Mouse (Mus musculus): ENCODE results near the gene Cradd. TPM values are rescaled to one million over a fixed set of nuclear protein-coding genes. Genes with fewer than 3 reads are reported as not detected.

Cradd gene
- polyA plus RNA-seq, 1 experiment, result 0.78 TPM

GRCm38 (mm10) chr10:95314019-95314418 lies 9.9 kb downstream of the Cradd start:
- Histone ChIP-seq H3K9me3 (ENCODE audit: control insufficient read depth, low read length) (no peaks in the 10 kb centered on the region), H3K4me1 (ENCODE audit: control insufficient read depth) (peaks cover 17% of the 10 kb centered on the region), H3K27me3 (ENCODE audit: control insufficient read depth) (no peaks in the 10 kb centered on the region), H3K36me3 (ENCODE audit: control insufficient read depth) (0 out of 2 replicates have a peak, but pooled peaks cover 2% of the 10 kb centered on the region), H3K4me3 (replicated peaks) (no peak overlapping the region)
- TF ChIP-seq GATA1 (IDR thresholded peaks at IDR 0.05; ENCODE audit: low read length) (no peak), TAL1 (IDR thresholded peaks at IDR 0.05; ENCODE audit: low read length) (no peak)

- Histone ChIP-seq H3K4me1 (ENCODE audit: control insufficient read depth) (peaks cover 17% of the 10 kb centered on the region), H3K27me3 (ENCODE audit: control insufficient read depth) (no peaks in the 10 kb centered on the region), H3K9me3 (ENCODE audit: control insufficient read depth, low read length) (no peaks in the 10 kb centered on the region), H3K36me3 (ENCODE audit: control insufficient read depth) (0 out of 2 replicates have a peak, but pooled peaks cover 2% of the 10 kb centered on the region), H3K4me3 (replicated peaks) (no peak overlapping the region)
- TF ChIP-seq GATA1 (IDR thresholded peaks at IDR 0.05; ENCODE audit: low read length), result no peak
- TF ChIP-seq TAL1 (IDR thresholded peaks at IDR 0.05; ENCODE audit: low read length), result no peak
Measured at GRCm38 (mm10) chr10:95313524-95313923, 10.4 kb downstream of the Cradd start.

GRCm38 (mm10) chr10:95310688-95311441 lies 13.1 kb downstream of the Cradd start:
- Histone ChIP-seq H3K27me3 (ENCODE audit: control insufficient read depth) (no peaks in the 10 kb centered on the region), H3K4me1 (ENCODE audit: control insufficient read depth) (peaks cover 4% of the 10 kb centered on the region), H3K4me3 (replicated peaks) (no peak overlapping the region), H3K36me3 (ENCODE audit: control insufficient read depth) (no peaks in the 10 kb centered on the region), H3K9me3 (ENCODE audit: control insufficient read depth, low read length) (no peaks in the 10 kb centered on the region)
- TF ChIP-seq TAL1 (IDR thresholded peaks at IDR 0.05; ENCODE audit: low read length) (no peak), GATA1 (IDR thresholded peaks at IDR 0.05; ENCODE audit: low read length) (no peak)

GRCm38 (mm10) chr10:95309412-95310322 lies 14.3 kb downstream of the Cradd start:
- H3K36me3 ChIP-seq (ENCODE audit: control insufficient read depth), result no peaks in the 10 kb centered on the region
- TF ChIP-seq GATA1 (IDR thresholded peaks at IDR 0.05; ENCODE audit: low read length) (no peak), TAL1 (IDR thresholded peaks at IDR 0.05; ENCODE audit: low read length) (no peak)

GRCm38 (mm10) chr10:95308991-95309390 lies 14.9 kb downstream of the Cradd start:
- no peaks in the 10 kb centered on the region for H3K9me3 ChIP-seq (ENCODE audit: control insufficient read depth, low read length)
- H3K4me1 ChIP-seq (ENCODE audit: control insufficient read depth), result peaks cover 3% of the 10 kb centered on the region
- H3K27me3 ChIP-seq (ENCODE audit: control insufficient read depth), result no peaks in the 10 kb centered on the region
- TF ChIP-seq TAL1 (IDR thresholded peaks at IDR 0.05; ENCODE audit: low read length) (no peak), GATA1 (IDR thresholded peaks at IDR 0.05; ENCODE audit: low read length) (no peak)
- no peaks in the 10 kb centered on the region for H3K36me3 ChIP-seq (ENCODE audit: control insufficient read depth)
- H3K4me3 ChIP-seq (replicated peaks), result no peak overlapping the region

More at GRCm38 (mm10) chr10:95309412-95310322, 14.3 kb downstream of the Cradd start:
- Histone ChIP-seq H3K9me3 (ENCODE audit: control insufficient read depth, low read length) (no peaks in the 10 kb centered on the region), H3K27me3 (ENCODE audit: control insufficient read depth) (no peaks in the 10 kb centered on the region), H3K4me1 (ENCODE audit: control insufficient read depth) (peaks cover 3% of the 10 kb centered on the region), H3K4me3 (replicated peaks) (no peak overlapping the region)

- Histone ChIP-seq H3K36me3 (ENCODE audit: control insufficient read depth) (no peaks in the 10 kb centered on the region), H3K4me3 (replicated peaks) (no peak overlapping the region), H3K27me3 (ENCODE audit: control insufficient read depth) (no peaks in the 10 kb centered on the region), H3K4me1 (ENCODE audit: control insufficient read depth) (peaks cover 3% of the 10 kb centered on the region), H3K9me3 (ENCODE audit: control insufficient read depth, low read length) (no peaks in the 10 kb centered on the region)
- TF ChIP-seq TAL1 (IDR thresholded peaks at IDR 0.05; ENCODE audit: low read length), result no peak
- no peak for TF ChIP-seq GATA1 (IDR thresholded peaks at IDR 0.05; ENCODE audit: low read length)
Measured at GRCm38 (mm10) chr10:95307916-95308315, 16.0 kb downstream of the Cradd start.

GRCm38 (mm10) chr10:95306824-95307552 lies 16.9 kb downstream of the Cradd start:
- no peak for TF ChIP-seq TAL1 (IDR thresholded peaks at IDR 0.05; ENCODE audit: low read length)
- no peak for TF ChIP-seq GATA1 (IDR thresholded peaks at IDR 0.05; ENCODE audit: low read length)
- H3K4me1 ChIP-seq (ENCODE audit: control insufficient read depth), result peaks cover 3% of the 10 kb centered on the region
- H3K27me3 ChIP-seq (ENCODE audit: control insufficient read depth), result no peaks in the 10 kb centered on the region
- H3K36me3 ChIP-seq (ENCODE audit: control insufficient read depth), result no peaks in the 10 kb centered on the region
- no peak overlapping the region for H3K4me3 ChIP-seq (replicated peaks)
- no peaks in the 10 kb centered on the region for H3K9me3 ChIP-seq (ENCODE audit: control insufficient read depth, low read length)

GRCm38 (mm10) chr10:95304240-95304639 lies 19.7 kb downstream of the Cradd start:
- Histone ChIP-seq H3K9me3 (ENCODE audit: control insufficient read depth, low read length) (no peaks in the 10 kb centered on the region), H3K4me3 (replicated peaks) (no peak overlapping the region), H3K4me1 (ENCODE audit: control insufficient read depth) (no peaks in the 10 kb centered on the region), H3K36me3 (ENCODE audit: control insufficient read depth) (no peaks in the 10 kb centered on the region), H3K27me3 (ENCODE audit: control insufficient read depth) (no peaks in the 10 kb centered on the region)
- TF ChIP-seq TAL1 (IDR thresholded peaks at IDR 0.05; ENCODE audit: low read length) (no peak), GATA1 (IDR thresholded peaks at IDR 0.05; ENCODE audit: low read length) (no peak)
